Mouse (Mus musculus) gonadal fat pad, adult 2 months (tissue): ENCODE measurements around the gene Tmem19. TPM values are rescaled to one million over a fixed set of nuclear protein-coding genes. Genes with fewer than 3 reads are reported as not detected.

Experiments
- DNase-seq: peaks from one replicate; pipeline ENCODE4 v3.0.0-alpha.2; 2012; ENCODE audit warnings: low read depth
- polyA plus RNA-seq: library from polyadenylated mRNA; depleted of rRNA; stranded (reverse); fragments of >200 nt; gene quantifications from 2 replicates; pipeline ENCODE4 v1.2.3, GENCODE M21; 2012; rRNA removed

Tmem19 gene
- polyA plus RNA-seq, 1 experiment: 16.6 TPM

- DNase-seq: no peak
Measured at GRCm38 (mm10) chr10:115311263-115311965, 50.9 kb downstream of the Tmem19 start.

- DNase-seq: no peak
Measured at GRCm38 (mm10) chr10:115309191-115309590, 53.1 kb downstream of the Tmem19 start.

GRCm38 (mm10) chr10:115307331-115307875 is 54.9 kb downstream of the Tmem19 start:
- no peak for DNase-seq

- no peak for DNase-seq
Measured at GRCm38 (mm10) chr10:115298683-115299082, 63.6 kb downstream of the Tmem19 start.

GRCm38 (mm10) chr10:115297582-115297981 is 64.7 kb downstream of the Tmem19 start:
- DNase-seq: no peak

GRCm38 (mm10) chr10:115296401-115296935 is 65.8 kb downstream of the Tmem19 start:
- DNase-seq: no peak

GRCm38 (mm10) chr10:115295162-115295561 is 67.1 kb downstream of the Tmem19 start:
- no peak for DNase-seq

GRCm38 (mm10) chr10:115294715-115295114 is 67.6 kb downstream of the Tmem19 start:
- no peak for DNase-seq

- no peak for DNase-seq
Measured at GRCm38 (mm10) chr10:115293946-115294345, 68.4 kb downstream of the Tmem19 start.

- DNase-seq: no peak
Measured at GRCm38 (mm10) chr10:115290671-115291070, 71.6 kb downstream of the Tmem19 start.

Other genes starting within 250 kb of the Tmem19 start
- gene Tph2, start 177.5 kb downstream of the Tmem19 start, polyA plus RNA-seq: 0.04 and 0.43 TPM in 2 replicates
- 14.2 and 15.3 TPM in 2 replicates for gene Tbc1d15, start 111.0 kb downstream of the Tmem19 start, polyA plus RNA-seq
- gene Rab21, start 46.9 kb downstream of the Tmem19 start, polyA plus RNA-seq: 15.3 and 17.8 TPM in 2 replicates
- 4.3 and 5.6 TPM in 2 replicates for gene Thap2, start 21.9 kb upstream of the Tmem19 start, polyA plus RNA-seq
- 26.4 and 30.7 TPM in 2 replicates for gene Zfc3h1, start 22.5 kb upstream of the Tmem19 start, polyA plus RNA-seq
- gene A930009A15Rik, start 207.5 kb upstream of the Tmem19 start, polyA plus RNA-seq: not detected in 2 replicates
- gene Lgr5, start 225.3 kb upstream of the Tmem19 start, polyA plus RNA-seq: 0.95 and 4.5 TPM in 2 replicates